Mouse (Mus musculus) thymus, adult 2 months (tissue): ENCODE data around the gene Wipf3.

Source experiments
- CTCF ChIP-seq: fragments of 200-500 bp; IDR thresholded peaks from 2 replicates; pipeline ENCODE4 v1.5.1; 2012; ENCODE audit warnings: mild to moderate bottlenecking, control low read depth, low read length, moderate library complexity, borderline replicate concordance; ENCODE audit not compliant: control insufficient read depth, poor library complexity, insufficient read depth; ENCODE audit errors: extremely low read depth
- POLR2A ChIP-seq: fragments of 200-500 bp; IDR thresholded peaks from 2 replicates; pipeline ENCODE4 v1.6.1; 2012; ENCODE audit warnings: mild to moderate bottlenecking, low read length, control low read depth, moderate library complexity; ENCODE audit not compliant: control insufficient read depth, poor library complexity, insufficient read depth; ENCODE audit errors: extremely low read depth

DNA sequence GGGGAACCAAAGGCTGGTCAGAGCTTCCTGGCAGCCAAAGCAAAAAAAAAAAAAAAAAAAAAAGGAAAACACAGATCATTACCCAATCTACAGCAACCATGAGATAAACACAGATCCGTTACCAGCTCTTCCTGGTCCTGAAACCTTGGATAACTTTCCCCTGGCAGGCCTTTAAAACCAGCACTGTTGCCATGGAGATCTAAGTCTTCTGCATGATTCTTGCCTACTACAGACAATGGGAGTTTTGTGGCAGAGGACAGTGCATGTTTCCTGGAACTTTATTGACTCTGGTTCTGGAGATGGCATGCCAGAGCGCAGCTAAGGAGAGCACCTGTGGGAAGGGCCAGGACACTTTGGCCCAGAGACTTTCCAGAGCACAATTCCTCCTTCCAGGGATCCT lies 4.8 kb downstream of the Wipf3 start:
- TF ChIP-seq POLR2A (no peak), CTCF (no peak)
